Mouse (Mus musculus) c-Kit-positive CD71-negative TER-119-negative erythroid progenitor cells, embryonic 14.5 days (primary cell): ENCODE data around the gene Zc3h18.

Source experiments
- DNase-seq: peaks from one replicate; pipeline ENCODE4 v3.0.0-alpha.2; 2013; ENCODE audit warnings: low read depth

Gene Zc3h18

DNA sequence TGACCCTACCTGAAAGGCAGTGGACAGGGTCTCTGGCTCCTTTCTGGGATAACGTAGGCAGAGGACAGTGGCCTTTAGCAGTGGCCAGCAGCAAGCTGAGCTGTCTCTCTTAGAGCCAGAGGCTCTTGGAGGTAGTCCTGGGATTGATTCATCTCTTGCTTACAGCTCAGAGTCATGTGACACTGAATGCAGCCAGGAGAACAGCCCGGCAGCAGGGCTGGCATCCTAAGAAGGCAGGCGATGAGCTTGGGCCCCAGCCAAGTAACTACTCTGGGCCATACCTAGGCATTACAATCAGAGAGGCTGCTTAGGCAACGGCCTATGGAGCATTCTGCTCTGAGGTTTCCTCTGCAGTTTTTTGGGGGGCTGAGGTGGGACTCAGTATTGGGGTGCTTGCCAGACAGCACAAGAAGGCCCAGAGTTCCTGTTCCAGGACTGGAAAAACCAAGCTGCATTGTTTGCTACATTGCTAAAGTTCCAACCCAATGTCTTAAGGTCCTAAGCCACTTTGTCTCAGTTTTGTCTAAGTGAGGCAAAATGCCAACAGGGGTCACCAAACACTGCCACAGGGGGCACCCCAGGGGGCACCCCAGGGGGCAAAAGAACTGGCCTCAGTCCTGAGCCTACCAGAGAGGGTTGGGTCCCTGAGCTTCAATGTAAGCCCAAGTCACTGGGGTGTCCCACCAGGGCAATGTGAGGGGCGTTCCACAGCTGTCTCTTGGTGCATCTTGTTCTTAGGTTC is 28.4 kb upstream of the Zc3h18 start:
- DNase-seq, result no peak

DNA sequence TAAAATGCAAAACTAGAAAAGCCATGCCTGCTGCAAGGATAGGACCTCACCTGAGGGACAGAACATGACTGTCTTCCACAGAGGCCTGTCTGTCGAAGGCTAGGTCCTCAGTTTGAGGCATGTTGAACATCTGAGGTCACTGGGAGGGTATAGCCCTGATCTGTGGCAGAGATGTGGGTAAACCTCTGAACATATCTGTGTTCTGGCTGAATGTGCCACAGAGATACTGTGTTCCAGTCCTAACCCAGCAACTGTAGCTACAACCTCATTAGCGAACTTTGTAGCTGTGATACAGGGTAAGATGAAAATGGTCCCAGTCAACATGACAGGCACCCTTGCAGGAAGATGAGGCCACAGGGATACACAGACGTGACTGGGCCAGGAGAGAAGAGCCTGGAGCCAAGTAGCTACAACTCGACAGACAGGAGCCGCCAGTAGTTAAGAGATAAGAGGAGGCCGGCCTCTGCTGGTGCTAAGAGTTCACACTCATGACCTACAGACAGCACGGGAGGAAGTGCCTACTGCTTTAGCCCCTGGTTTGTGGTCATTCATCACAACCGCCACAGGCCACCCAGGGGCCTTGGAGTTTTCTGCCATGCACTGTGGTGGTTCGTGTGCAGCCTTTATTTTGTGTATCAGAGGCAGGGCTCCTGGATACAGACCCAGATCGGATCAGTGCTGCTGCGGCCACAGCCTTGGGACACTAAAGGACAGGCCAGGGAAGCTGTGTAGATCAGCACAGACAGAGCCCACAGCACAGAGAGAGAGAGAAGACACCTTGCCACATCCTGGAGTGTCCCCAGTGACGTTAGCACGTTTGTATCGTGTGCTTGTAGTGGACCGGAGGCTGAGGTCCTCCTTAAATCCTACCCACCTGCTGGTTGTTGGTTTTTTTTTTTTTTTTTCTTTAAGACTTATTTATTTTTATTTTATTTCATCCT is 26.8 kb upstream of the Zc3h18 start:
- peak; percentile 44 for DNase-seq

DNA sequence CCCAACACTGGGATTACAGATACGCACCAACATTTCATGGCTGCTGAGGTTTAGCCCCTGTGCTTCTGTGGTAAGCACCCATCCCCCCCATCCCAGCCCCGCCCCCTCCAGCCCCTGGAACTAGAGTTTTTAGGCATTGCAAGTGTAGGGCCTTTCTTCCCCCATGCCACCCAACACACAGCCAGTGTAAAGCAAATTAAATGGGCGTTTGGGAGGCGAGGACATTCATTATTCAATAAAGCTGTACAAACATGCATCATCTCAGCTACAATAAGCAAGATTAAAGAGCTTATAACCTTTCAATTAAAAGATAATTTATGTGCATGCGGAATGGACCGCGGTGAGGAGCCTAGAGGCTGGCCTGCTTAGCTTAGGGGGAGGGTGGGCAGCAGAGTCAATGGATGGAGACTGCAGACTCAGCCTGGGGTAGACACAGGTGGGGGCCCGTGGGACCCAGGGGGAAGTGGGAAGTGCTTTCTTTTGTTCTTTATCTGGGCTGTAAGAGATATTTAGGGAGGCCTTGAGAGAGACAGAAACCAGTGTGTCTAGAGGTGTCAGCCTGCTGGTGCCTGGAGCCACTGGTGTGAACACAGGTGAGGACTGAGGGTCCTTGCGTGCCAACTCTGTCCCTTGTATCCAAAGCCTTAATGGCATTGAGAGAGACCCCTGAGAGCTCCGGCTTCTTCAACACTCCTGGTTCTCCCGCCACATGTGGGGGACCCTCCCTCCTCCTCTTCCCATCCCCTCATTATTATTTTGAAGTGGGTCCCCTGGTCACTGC is 25.9 kb upstream of the Zc3h18 start:
- DNase-seq, result no peak

DNA sequence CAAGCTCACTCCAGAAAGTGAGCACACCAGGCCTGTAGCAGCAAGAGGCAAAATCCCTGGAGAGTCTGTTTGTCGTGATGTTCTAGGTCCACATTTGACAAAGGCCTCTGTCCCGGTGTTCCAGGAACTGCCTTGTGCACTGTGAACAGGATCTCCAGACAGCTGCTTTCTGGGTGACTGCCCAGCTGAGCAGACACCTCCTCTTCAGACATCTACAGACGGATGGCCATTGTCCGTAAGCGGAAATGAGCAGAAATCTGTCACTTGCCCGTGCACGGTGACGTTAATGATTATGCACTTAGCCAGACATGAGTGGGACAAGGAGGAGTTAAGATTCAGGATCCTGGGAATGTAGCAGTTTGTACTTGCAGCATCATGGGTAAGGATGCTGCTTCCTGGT is 22.3 kb upstream of the Zc3h18 start:
- no peak for DNase-seq

GRCm38 (mm10) chr8:122355642-122356606 is 20.5 kb upstream of the Zc3h18 start:
- DNase-seq, result no peak

- no peak for DNase-seq
Measured at GRCm38 (mm10) chr8:122357202-122357601, 19.2 kb upstream of the Zc3h18 start.

GRCm38 (mm10) chr8:122357641-122358040 is 18.8 kb upstream of the Zc3h18 start:
- DNase-seq, result no peak

DNA sequence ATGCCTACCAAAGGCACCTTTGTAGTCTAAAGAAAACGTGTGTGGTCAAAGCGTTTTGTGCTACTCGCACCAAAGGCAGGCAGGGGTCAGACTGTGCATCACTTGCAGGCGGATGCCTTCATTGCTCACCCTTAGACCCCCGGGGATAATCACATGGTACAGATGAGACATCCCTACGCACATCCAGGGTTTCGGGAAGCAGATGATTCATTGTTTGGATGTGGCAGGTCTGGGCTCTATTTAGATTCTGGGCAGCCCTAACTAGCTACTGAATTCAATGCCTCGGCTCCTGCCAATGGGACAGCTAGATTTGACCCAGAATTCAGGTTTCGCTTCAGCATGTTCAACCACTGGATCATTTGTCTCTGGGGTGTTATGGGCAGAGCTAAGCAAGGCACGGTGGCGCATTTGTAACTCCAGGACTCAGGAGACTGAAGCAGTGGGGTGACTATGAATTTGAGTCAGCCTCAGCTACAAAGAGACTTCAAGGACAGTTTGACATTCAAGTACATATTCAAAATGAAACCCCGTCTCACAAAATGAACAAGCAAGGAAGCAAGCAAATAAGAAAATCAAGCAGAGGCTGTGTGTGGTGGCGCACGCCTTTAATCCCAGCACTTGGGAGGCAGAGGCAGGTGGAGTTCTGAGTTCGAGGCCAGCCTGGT is 17.2 kb upstream of the Zc3h18 start:
- DNase-seq, result no peak

GRCm38 (mm10) chr8:122360696-122361416 is 15.6 kb upstream of the Zc3h18 start, which contains the start of gene Trhr2:
TSS of gene Trhr2 (minus strand) at chr8:122360746.
- no peak for DNase-seq

DNA sequence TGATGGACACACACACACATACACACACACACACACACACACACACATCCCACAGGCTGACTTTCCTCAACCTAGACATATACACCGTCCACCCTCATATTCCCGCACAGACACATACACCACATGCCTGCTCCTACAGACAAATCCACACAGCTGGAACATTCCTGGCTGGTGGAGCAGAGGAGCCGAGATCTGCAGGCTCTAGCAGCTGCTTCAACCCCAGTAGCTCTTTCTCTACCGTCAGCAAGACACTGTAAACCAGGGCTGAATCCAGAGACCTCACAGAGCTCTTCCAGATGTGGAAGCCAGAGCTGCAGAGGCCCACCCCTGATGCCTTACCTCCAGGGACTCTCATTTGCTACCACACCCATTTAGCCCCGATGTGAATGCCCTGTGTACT is 14.1 kb upstream of the Zc3h18 start:
- DNase-seq, result no peak

GRCm38 (mm10) chr8:122362967-122363366 is 13.4 kb upstream of the Zc3h18 start:
- DNase-seq, result no peak

- DNase-seq, result no peak
Measured at GRCm38 (mm10) chr8:122368494-122368893, 7.9 kb upstream of the Zc3h18 start.

DNA sequence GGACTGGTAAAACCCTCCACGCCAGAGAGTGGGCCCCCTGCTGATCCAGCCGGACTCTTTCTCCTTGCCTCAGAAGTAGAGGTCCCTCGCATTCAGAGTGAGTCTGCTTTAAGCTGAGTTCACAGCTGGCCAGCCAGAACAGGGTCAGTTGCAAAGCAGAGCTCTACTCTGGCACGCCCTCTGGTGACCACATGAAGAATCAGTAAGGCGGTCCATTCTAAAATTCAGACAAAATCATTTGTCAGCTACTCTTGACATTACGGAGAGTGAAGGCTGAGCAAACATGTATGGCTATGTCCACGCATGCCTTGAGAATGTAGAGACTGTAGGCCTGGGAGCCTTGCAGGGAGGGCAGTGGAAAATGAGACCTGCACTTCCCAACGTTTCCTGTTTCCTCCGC is 6.7 kb upstream of the Zc3h18 start:
- DNase-seq, result peak; percentile 60

- DNase-seq, result no peak
Measured at GRCm38 (mm10) chr8:122371706-122372105, 4.7 kb upstream of the Zc3h18 start.

- no peak for DNase-seq
Measured at GRCm38 (mm10) chr8:122375320-122375719, 1.1 kb upstream of the Zc3h18 start.

DNA sequence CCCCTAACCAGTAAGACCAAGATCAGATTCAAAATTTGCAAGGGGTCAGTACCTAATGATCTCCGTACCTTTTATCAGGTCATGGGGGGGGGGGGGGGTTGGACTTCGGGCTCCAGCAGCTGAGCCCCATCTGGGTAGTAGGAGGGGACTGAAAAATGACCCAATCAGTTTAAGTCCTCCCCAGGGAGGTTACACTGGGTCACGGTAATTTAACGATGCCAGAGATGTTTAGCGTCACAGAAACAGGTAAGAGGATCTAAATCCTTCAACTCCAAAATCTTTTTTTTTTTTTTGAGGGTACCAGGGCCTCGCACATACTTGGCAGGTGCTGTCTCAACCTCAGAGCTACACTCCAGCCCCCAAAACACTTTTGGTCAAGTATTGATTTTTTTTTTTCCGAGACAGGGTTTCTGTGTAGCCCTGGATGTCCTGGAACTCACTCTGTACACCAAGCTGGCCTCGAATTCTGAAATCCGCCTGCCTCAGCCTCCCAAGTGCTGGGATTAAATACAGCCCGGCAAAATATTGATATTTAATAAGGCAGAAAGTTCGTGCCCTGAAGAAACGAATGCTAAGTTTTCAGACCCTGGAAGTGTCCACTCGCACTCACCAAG is 551 bp upstream of the Zc3h18 start:
- no peak for DNase-seq

GRCm38 (mm10) chr8:122383039-122383438 is 6.6 kb downstream of the Zc3h18 start:
- DNase-seq, result no peak

DNA sequence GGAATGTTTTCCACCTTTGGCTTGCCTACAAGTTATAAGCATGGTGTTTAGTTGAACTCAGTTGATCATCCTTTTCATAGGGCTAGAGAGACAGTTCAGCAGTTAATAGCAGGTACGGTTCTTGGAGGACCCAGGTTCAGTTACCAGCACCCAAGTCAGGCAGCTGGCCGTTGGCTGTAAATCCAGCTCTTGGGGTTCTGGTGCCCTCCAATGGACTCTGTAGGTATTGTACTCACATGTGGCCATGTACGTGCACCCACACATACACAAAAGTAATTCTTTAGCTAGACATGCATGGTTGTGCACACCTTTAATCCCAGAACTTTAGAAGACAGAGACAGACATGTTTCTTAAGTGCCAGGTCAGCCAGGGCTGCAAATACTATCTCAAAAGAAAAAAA is 12.9 kb downstream of the Zc3h18 start:
- no peak for DNase-seq

GRCm38 (mm10) chr8:122390758-122391157 is 14.3 kb downstream of the Zc3h18 start:
- DNase-seq, result no peak
